Mouse (Mus musculus): ENCODE measurements around the gene Dph1.

- TF ChIP-seq CTCF (conservative IDR thresholded peaks at IDR 0.05; ENCODE audit: low read length) (no peak), NANOG (IDR thresholded peaks at IDR 0.05; ENCODE audit: borderline replicate concordance, low read length) (no peak), POU5F1 (IDR thresholded peaks at IDR 0.05; ENCODE audit: borderline replicate concordance, low read length) (no peak)
Observed at GRCm38 (mm10) chr11:75157901-75158300, 33.1 kb downstream of the Dph1 start.

All from E14TG2a.4 (cell line).